Mouse (Mus musculus) pancreas, adult 10 weeks (tissue): Measurements from ENCODE around the gene Plppr1. TPM values are rescaled to one million over a fixed set of nuclear protein-coding genes. Genes with fewer than 3 reads are reported as not detected.

Source experiments
- polyA plus RNA-seq: library from polyadenylated mRNA; stranded (reverse); fragments of 350-450 nt; fragmentation: Illumina TruSeq; extraction: RNeasy Lipid Tissue Mini Kit (QIAGEN cat#74804); gene quantifications from one replicate; pipeline ENCODE4 v1.2.3, GENCODE M21; 2015; ENCODE audit warnings: low read depth, low replicate concordance; ENCODE audit not compliant: insufficient read depth

Plppr1 gene
- polyA plus RNA-seq, result 0.92 TPM

DNA sequence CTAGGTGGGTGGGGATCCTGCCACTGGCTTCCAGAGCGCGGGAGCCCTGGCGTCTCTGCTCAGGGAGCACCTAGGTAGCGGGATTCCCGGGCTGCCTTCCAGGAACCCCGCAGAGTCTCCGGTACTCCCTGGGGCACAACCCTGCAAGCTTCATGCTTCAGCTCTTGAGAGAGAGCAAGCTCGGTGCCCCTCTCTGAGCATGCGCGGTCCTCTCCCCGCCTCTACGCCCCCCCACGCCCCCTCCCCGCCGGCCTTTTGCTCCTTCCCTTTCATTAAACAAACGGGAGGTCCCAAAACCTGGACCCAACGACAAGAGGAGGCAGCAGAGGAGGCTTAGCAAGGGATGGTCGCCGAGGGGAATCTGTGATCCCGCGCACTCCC, at the start of gene Plppr1:
Gene Plppr1, plus strand, starts transcription at position 253 of the 381 bp plus-strand sequence.

